Mouse (Mus musculus): ENCODE data around the gene Stx19. TPM values are rescaled to one million over a fixed set of nuclear protein-coding genes. Genes with fewer than 3 reads are reported as not detected.

Gene Stx19
- total RNA-seq, 1 experiment = not detected

GRCm38 (mm10) chr16:62861455-62861854 lies 47.0 kb downstream of the Stx19 start:
- H3K9ac ChIP-seq (ENCODE audit: insufficient read depth, low read depth, low read length, poor library complexity, severe bottlenecking) = no peak overlapping the region
- no peak for DNase-seq (ENCODE audit: low read depth, low spot score)
- no peaks in the 10 kb centered on the region for H3K4me1 ChIP-seq (ENCODE audit: control insufficient read depth in 2 of 2, insufficient read depth in 2 of 2, low read length in 2 of 2, poor library complexity in 1 of 2)
- in situ Hi-C loops (cut with MboI; ENCODE audit: low sequenced_read_pairs in 2 of 2, unreplicated experiment in 2 of 2) = no loop called here
- H3K36me3 ChIP-seq (ENCODE audit: control insufficient read depth, insufficient read depth, low read length, poor library complexity, severe bottlenecking) = no peaks in the 10 kb centered on the region
- no peaks in the 10 kb centered on the region for H3K9me3 ChIP-seq (ENCODE audit: control insufficient read depth, insufficient read depth, low read depth, low read length)
- no peak overlapping the region for H3K4me3 ChIP-seq (ENCODE audit: insufficient read depth in 1 of 2, low read depth in 1 of 2, low read length in 2 of 2, poor library complexity in 1 of 2, severe bottlenecking in 1 of 2)
- H3K27ac ChIP-seq (ENCODE audit: insufficient read depth, low read depth, low read length, poor library complexity, severe bottlenecking) = peak overlapping the region; percentile 31; the same call in 1 of the 2 replicates
- TF ChIP-seq HCFC1 (IDR thresholded peaks at IDR 0.05; ENCODE audit: borderline replicate concordance, insufficient read depth, low read length) (no peak), CHD2 (IDR thresholded peaks at IDR 0.05; ENCODE audit: low read depth, low read length) (no peak), ZC3H11A (IDR thresholded peaks at IDR 0.05; ENCODE audit: borderline replicate concordance, low read depth, low read length) (no peak), MAFK (IDR thresholded peaks at IDR 0.05; ENCODE audit: insufficient read depth, low read depth, low read length) (no peak), ZNF384 (IDR thresholded peaks at IDR 0.05; ENCODE audit: low read depth, low read length) (no peak)

DNA sequence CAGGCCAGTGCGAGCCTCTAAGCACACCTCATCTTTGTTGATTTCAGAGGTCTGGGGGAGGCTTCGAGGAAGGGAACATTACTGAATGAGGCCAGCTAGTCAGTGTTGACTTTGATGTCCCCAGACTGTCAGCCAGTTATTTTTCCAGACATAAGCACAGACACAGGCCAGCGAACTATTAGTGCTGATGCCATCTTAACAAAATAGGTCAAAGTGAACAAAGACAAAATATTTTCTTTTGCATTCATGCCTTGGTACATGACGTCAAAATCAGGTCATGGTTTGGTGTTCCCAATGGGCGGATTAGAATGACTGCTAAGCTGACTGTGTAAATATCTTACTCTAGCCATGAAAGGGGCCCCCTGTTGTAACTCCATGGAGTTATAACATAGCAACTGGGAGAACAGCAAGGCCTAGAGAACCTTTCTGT lies 58.2 kb downstream of the Stx19 start:
- in situ Hi-C loops (cut with MboI; ENCODE audit: low sequenced_read_pairs in 2 of 2, unreplicated experiment in 2 of 2) = no loop called here
- Histone ChIP-seq H3K4me1 (ENCODE audit: control insufficient read depth in 2 of 2, insufficient read depth in 2 of 2, low read length in 2 of 2, poor library complexity in 1 of 2) (no peaks in the 10 kb centered on the region), H3K27ac (ENCODE audit: insufficient read depth, low read depth, low read length, poor library complexity, severe bottlenecking) (no peak overlapping the region), H3K9me3 (ENCODE audit: control insufficient read depth, insufficient read depth, low read depth, low read length) (peaks cover 14% of the 10 kb centered on the region), H3K9ac (ENCODE audit: insufficient read depth, low read depth, low read length, poor library complexity, severe bottlenecking) (no peak overlapping the region), H3K36me3 (ENCODE audit: control insufficient read depth, insufficient read depth, low read length, poor library complexity, severe bottlenecking) (no peaks in the 10 kb centered on the region; the same call in 1 of the 2 replicates), H3K4me3 (ENCODE audit: insufficient read depth in 1 of 2, low read depth in 1 of 2, low read length in 2 of 2, poor library complexity in 1 of 2, severe bottlenecking in 1 of 2) (no peak overlapping the region)
- no peak for TF ChIP-seq ZNF384 (IDR thresholded peaks at IDR 0.05; ENCODE audit: low read depth, low read length)
- DNase-seq (ENCODE audit: low read depth, low spot score) = no peak

DNA sequence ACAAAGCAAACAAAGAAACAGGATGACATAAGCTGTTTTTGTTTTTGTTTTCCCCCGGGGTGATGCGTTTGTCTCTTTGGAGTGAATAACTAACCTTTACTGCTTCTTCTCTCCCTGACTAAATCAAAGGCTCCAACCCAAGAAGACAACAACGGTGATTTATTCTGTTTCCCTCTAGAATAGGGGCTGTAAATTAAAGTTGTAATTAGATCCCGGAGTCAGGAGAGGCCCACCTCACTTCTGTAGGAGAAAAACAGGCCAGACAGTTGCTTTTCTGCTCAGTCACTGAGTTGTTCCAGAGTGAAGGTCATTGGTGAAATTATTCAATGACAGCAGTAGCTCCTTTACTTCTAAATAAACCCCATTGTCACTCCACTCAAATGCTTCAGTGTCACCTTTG lies 58.7 kb downstream of the Stx19 start:
- no peak for TF ChIP-seq ZNF384 (IDR thresholded peaks at IDR 0.05; ENCODE audit: low read depth, low read length)
- no peak for TF ChIP-seq CHD2 (IDR thresholded peaks at IDR 0.05; ENCODE audit: low read depth, low read length)
- no peak for TF ChIP-seq ZC3H11A (IDR thresholded peaks at IDR 0.05; ENCODE audit: borderline replicate concordance, low read depth, low read length)
- no peak for TF ChIP-seq MAFK (IDR thresholded peaks at IDR 0.05; ENCODE audit: insufficient read depth, low read depth, low read length)
- Histone ChIP-seq H3K27ac (ENCODE audit: insufficient read depth, low read depth, low read length, poor library complexity, severe bottlenecking) (no peak overlapping the region), H3K4me3 (ENCODE audit: insufficient read depth in 1 of 2, low read depth in 1 of 2, low read length in 2 of 2, poor library complexity in 1 of 2, severe bottlenecking in 1 of 2) (no peak overlapping the region), H3K9me3 (ENCODE audit: control insufficient read depth, insufficient read depth, low read depth, low read length) (peaks cover 14% of the 10 kb centered on the region), H3K4me1 (ENCODE audit: control insufficient read depth in 2 of 2, insufficient read depth in 2 of 2, low read length in 2 of 2, poor library complexity in 1 of 2) (no peaks in the 10 kb centered on the region), H3K36me3 (ENCODE audit: control insufficient read depth, insufficient read depth, low read length, poor library complexity, severe bottlenecking) (no peaks in the 10 kb centered on the region; the same call in 1 of the 2 replicates), H3K9ac (ENCODE audit: insufficient read depth, low read depth, low read length, poor library complexity, severe bottlenecking) (no peak overlapping the region)
- no peak for DNase-seq (ENCODE audit: low read depth, low spot score)
- in situ Hi-C loops (cut with MboI; ENCODE audit: low sequenced_read_pairs in 2 of 2, unreplicated experiment in 2 of 2) = no loop called here

Other genes with a start within 250 kb of the Stx19 start
- gene Nsun3, start 27.9 kb upstream of the Stx19 start, total RNA-seq (2012; rRNA removed) = 6.2 and 6.5 TPM in 2 replicates
- 7.3 and 8.3 TPM in 2 replicates for gene Arl13b, start 32.4 kb downstream of the Stx19 start, total RNA-seq (2012; rRNA removed)
- gene Pros1, start 39.6 kb downstream of the Stx19 start, total RNA-seq (2012; rRNA removed) = 37.6 and 55.7 TPM in 2 replicates

Data from ES-E14 (cell line).